Mouse (Mus musculus) embryo, embryonic 11.5 days (tissue): ENCODE results near the gene Plcg1.

Experiments
- DNase-seq: peaks from one replicate; pipeline ENCODE4 v3.0.0-alpha.2; 2012; ENCODE audit warnings: low read depth, low spot score

The Plcg1 gene

GRCm38 (mm10) chr2:160770409-160770808 lies 39.3 kb downstream of the Plcg1 start:
- DNase-seq = no peak

- no peak for DNase-seq
Measured at GRCm38 (mm10) chr2:160770871-160771270, 39.8 kb downstream of the Plcg1 start.

GRCm38 (mm10) chr2:160771325-160772276 lies 40.5 kb downstream of the Plcg1 start:
- no peak for DNase-seq

GRCm38 (mm10) chr2:160778034-160778433 lies 46.9 kb downstream of the Plcg1 start:
- DNase-seq = no peak

- DNase-seq = no peak
Measured at GRCm38 (mm10) chr2:160780154-160780833, 49.2 kb downstream of the Plcg1 start.

GRCm38 (mm10) chr2:160780834-160781219 lies 49.7 kb downstream of the Plcg1 start:
- DNase-seq = no peak

- DNase-seq = no peak
Measured at GRCm38 (mm10) chr2:160786333-160786732, 55.2 kb downstream of the Plcg1 start.

GRCm38 (mm10) chr2:160789046-160789445 lies 57.9 kb downstream of the Plcg1 start:
- no peak for DNase-seq

- DNase-seq = no peak
Measured at GRCm38 (mm10) chr2:160789741-160790140, 58.6 kb downstream of the Plcg1 start.

- no peak for DNase-seq
Measured at GRCm38 (mm10) chr2:160793117-160793516, 62.0 kb downstream of the Plcg1 start.

GRCm38 (mm10) chr2:160796973-160797372 lies 65.9 kb downstream of the Plcg1 start:
- no peak for DNase-seq

GRCm38 (mm10) chr2:160798206-160798605 lies 67.1 kb downstream of the Plcg1 start:
- no peak for DNase-seq

- no peak for DNase-seq
Measured at GRCm38 (mm10) chr2:160800967-160801366, 69.9 kb downstream of the Plcg1 start.

- no peak for DNase-seq
Measured at GRCm38 (mm10) chr2:160802326-160802725, 71.2 kb downstream of the Plcg1 start.

- no peak for DNase-seq
Measured at GRCm38 (mm10) chr2:160804794-160805527, 73.9 kb downstream of the Plcg1 start.

GRCm38 (mm10) chr2:160806091-160806521 lies 75.0 kb downstream of the Plcg1 start:
- no peak for DNase-seq

GRCm38 (mm10) chr2:160810376-160810775 lies 79.3 kb downstream of the Plcg1 start:
- no peak for DNase-seq

GRCm38 (mm10) chr2:160810802-160811201 lies 79.7 kb downstream of the Plcg1 start:
- no peak for DNase-seq
